ENCODE assay signal across 11 mouse cellular contexts in genomic region chr3:107505464-107506367, GRCm38 (mm10). TPM values are rescaled to one million over a fixed set of nuclear protein-coding genes. Genes with fewer than 3 reads are reported as not detected.
DNase-seq lines count a peak whose midpoint lies in the region; ATAC-seq and TF ChIP-seq lines count a peak whose summit lies in the region.
"Had no signal": no experiment of that assay in that cellular context is flagged by ENCODE, and none has a peak within 500 bp of the region (broad histone marks: within the 10 kb centered on the region; RNA-seq: fewer than 3 reads in every experiment).

No protein-coding gene starts in this region.

- WGBS in hindbrain, embryonic 12.5 days = 29% methylated on average over 4 of the region's 4 CpGs
- WGBS in thymus, adult 2 months = 91% methylated on average over 4 of the region's 4 CpGs

- no peaks in the 10 kb centered on the region for H3K36me3 ChIP-seq in hindbrain, embryonic 12.5 days
- H3K36me3 ChIP-seq in thymus, adult 2 months (ENCODE audit: control insufficient read depth, insufficient read depth, low read length) = no peaks in the 10 kb centered on the region

- no peak for TF ChIP-seq POLR2A in thymus, adult 2 months (IDR thresholded peaks at IDR 0.05; ENCODE audit: control insufficient read depth, extremely low read depth, insufficient read depth, low read length, poor library complexity)

- DNase-seq in right cerebral cortex, postnatal 10 days (ENCODE audit: low spot score in 2 of 2) = peak; percentile 72 to 85
- no peak for DNase-seq in right cerebral cortex, postnatal 4 days
- DNase-seq in left cerebral cortex, postnatal 25 days (ENCODE audit: low spot score in 2 of 2) = peak; percentile 68 to 90
- peak; percentile 93 for DNase-seq in telencephalon, adult 2 months (ENCODE audit: low read depth, low spot score)
- DNase-seq in thymus, adult 2 months = no peak
- DNase-seq in testis, postnatal 14 days (ENCODE audit: low spot score) = no peak
- no peak for DNase-seq in adrenal gland, postnatal 25 days

- H3K4me1 ChIP-seq in hindbrain, embryonic 12.5 days = peaks cover 22% of the 10 kb centered on the region
- no peaks in the 10 kb centered on the region for H3K4me1 ChIP-seq in thymus, adult 2 months (replicated peaks; ENCODE audit: control insufficient read depth, insufficient read depth, low read length)
- H3K4me1 ChIP-seq: megakaryocyte, embryonic 14.5 days had no signal

- H3K9ac ChIP-seq in hindbrain, embryonic 12.5 days = no peak overlapping the region

- no peak for TF ChIP-seq CTCF in thymus, adult 2 months (IDR thresholded peaks at IDR 0.05; ENCODE audit: borderline replicate concordance, control insufficient read depth, extremely low read depth, insufficient read depth, low read length, poor library complexity)

- intact Hi-C loops in left cerebral cortex, postnatal 25 days (cut with DNase I) = loop anchor here (2.0 kb wide), 1 partner anchor 31 kb away; no protein-coding TSS in a partner anchor

- peak overlapping the region; percentile 64 for H3K27ac ChIP-seq in hindbrain, embryonic 12.5 days
- no peak overlapping the region for H3K27ac ChIP-seq in thymus, adult 2 months (ENCODE audit: control insufficient read depth, insufficient read depth, low read length)

- H3K4me2 ChIP-seq in hindbrain, embryonic 12.5 days (replicated peaks) = no peak overlapping the region

- 0 out of 2 replicates have a peak, but pooled peaks cover 6% of the 10 kb centered on the region for H3K27me3 ChIP-seq in hindbrain, embryonic 12.5 days
- no peaks in the 10 kb centered on the region for H3K27me3 ChIP-seq in thymus, adult 2 months (ENCODE audit: control insufficient read depth, insufficient read depth, low read length)

- H3K9me3 ChIP-seq in hindbrain, embryonic 12.5 days (replicated peaks) = no peaks in the 10 kb centered on the region

- peak; percentile 65 for ATAC-seq in hindbrain, embryonic 12.5 days (ENCODE audit: low FRiP score)

- no peak overlapping the region for H3K4me3 ChIP-seq in hindbrain, embryonic 12.5 days
- H3K4me3 ChIP-seq in thymus, adult 2 months (ENCODE audit: control insufficient read depth, insufficient read depth, low read length) = no peak overlapping the region
- H3K4me3 ChIP-seq: megakaryocyte, embryonic 14.5 days had no signal

RNA-seq across cellular contexts. Expression of gene Slc6a17, which starts 12.1 kb away (rescaled TPM):
- 5.6 and 5.7 TPM in 2 replicates for polyA plus RNA-seq in hindbrain, embryonic 12.5 days (2016; fragmentation: Nextera tagmentation; extraction: Ambion mirVana)
- total RNA-seq in left cerebral cortex, postnatal 25 days (2021) = 100 to 1,000 TPM; 396 to 412 TPM
- polyA plus RNA-seq in thymus, adult 2 months (2012; rRNA removed) = 0.46 and 0.53 TPM in 2 replicates
- 2.1 and 2.7 TPM in 2 replicates for total RNA-seq in adrenal gland, postnatal 25 days (2021)

RNA-seq across cellular contexts. Expression of gene Kcnc4, which starts 46.4 kb away (rescaled TPM):
- polyA plus RNA-seq in hindbrain, embryonic 12.5 days (2016; fragmentation: Nextera tagmentation; extraction: Ambion mirVana) = 0.71 and 0.73 TPM in 2 replicates
- total RNA-seq in left cerebral cortex, postnatal 25 days (2021) = 10 to 100 TPM; 62.5 to 66.4 TPM
- polyA plus RNA-seq in thymus, adult 2 months (2012; rRNA removed) = 0.31 and 0.43 TPM in 2 replicates
- 7.6 and 8.3 TPM in 2 replicates for total RNA-seq in adrenal gland, postnatal 25 days (2021)
- polyA plus RNA-seq: stomach, embryonic 14.5 days had no signal

RNA-seq across cellular contexts. Expression of gene Ubl4b, which starts 49.2 kb away (rescaled TPM):
- not detected in 2 replicates for polyA plus RNA-seq in hindbrain, embryonic 12.5 days (2016; fragmentation: Nextera tagmentation; extraction: Ambion mirVana)
- under 1 TPM in 1 of 2 experiments, not detected in 1; 0.23 TPM for total RNA-seq in left cerebral cortex, postnatal 25 days (2021)
- 0.07 and 0.09 TPM in 2 replicates for polyA plus RNA-seq in thymus, adult 2 months (2012; rRNA removed)
- total RNA-seq in adrenal gland, postnatal 25 days (2021) = not detected in 2 replicates
- total RNA-seq: left cerebral cortex, adult 18-20 months had no signal
- polyA plus RNA-seq: stomach, embryonic 14.5 days had no signal

Comparison
In these comparisons a context has a peak if more than half of its experiments do, and no peak if none do; other contexts are left out.
1. DNase-seq: peak in right cerebral cortex, postnatal 10 days (2 of 2), left cerebral cortex, postnatal 25 days (2 of 2) and telencephalon, adult 2 months (single experiment); none in right cerebral cortex, postnatal 4 days (single experiment), thymus, adult 2 months (single experiment), testis, postnatal 14 days (single experiment) and adrenal gland, postnatal 25 days (single experiment).
2. RNA of gene Slc6a17, which starts 12.1 kb away (total RNA-seq): 396 to 412 TPM in left cerebral cortex, postnatal 25 days; 2.1 to 2.7 TPM in adrenal gland, postnatal 25 days; every median in the first group is over 100 times any median in the second.